Mouse (Mus musculus) layer of hippocampus, adult 2 months (tissue): ENCODE measurements around the gene Gm10097. TPM values are rescaled to one million over a fixed set of nuclear protein-coding genes. Genes with fewer than 3 reads are reported as not detected.

ENCODE experiments used
- DNase-seq, 2 experiments: peaks; one replicate each; pipeline ENCODE4 v3.0.0; 2022; ENCODE audit warnings: low spot score in 2 of 2
- H3K27ac ChIP-seq: fragments of 200-600 bp; 2 replicates; pipeline ENCODE4 v1.8.1; 2022
- H3K4me3 ChIP-seq: fragments of 200-600 bp; 2 replicates; pipeline ENCODE4 v1.8.1; 2022; ENCODE audit warnings: mild to moderate bottlenecking
- CTCF ChIP-seq: fragments of 200-600 bp; conservative IDR thresholded peaks from 2 replicates; pipeline ENCODE4 v1.8.1; 2022; ENCODE audit warnings: antibody characterized with exemption, mild to moderate bottlenecking, moderate library complexity
- long read RNA-seq, 2 experiments: library from polyadenylated mRNA; stranded (forward); transcript quantifications; one replicate each; pipeline ENCODE4 v2.0.0; 2021; ENCODE audit warnings: borderline mapping rate in 2 of 2
- total RNA-seq, 2 experiments: library from RNA; stranded (reverse); gene quantifications; 2 replicates each; pipeline ENCODE4 v1.2.3; 2021

The Gm10097 gene
- not detected for total RNA-seq
- long read RNA-seq, experiment 1, result 0 reads
- long read RNA-seq, experiment 2, result 0 reads

- DNase-seq, result no peak
- no peak for TF ChIP-seq CTCF
- peak within 1 kb of the TSS; percentile 36 for H3K27ac ChIP-seq
- no peak within 1 kb of the TSS for H3K4me3 ChIP-seq
Measured at GRCm38 (mm10) chr10:5068676-5069265, at the start of gene Gm10097. Gm10097 (plus strand) TSS chr10:5069192.

- Histone ChIP-seq H3K4me3 (no peak overlapping the region), H3K27ac (no peak overlapping the region)
- DNase-seq, result no peak
- TF ChIP-seq CTCF, result no peak
Measured at GRCm38 (mm10) chr10:5025906-5026305, 43.1 kb upstream of the Gm10097 start.

DNA sequence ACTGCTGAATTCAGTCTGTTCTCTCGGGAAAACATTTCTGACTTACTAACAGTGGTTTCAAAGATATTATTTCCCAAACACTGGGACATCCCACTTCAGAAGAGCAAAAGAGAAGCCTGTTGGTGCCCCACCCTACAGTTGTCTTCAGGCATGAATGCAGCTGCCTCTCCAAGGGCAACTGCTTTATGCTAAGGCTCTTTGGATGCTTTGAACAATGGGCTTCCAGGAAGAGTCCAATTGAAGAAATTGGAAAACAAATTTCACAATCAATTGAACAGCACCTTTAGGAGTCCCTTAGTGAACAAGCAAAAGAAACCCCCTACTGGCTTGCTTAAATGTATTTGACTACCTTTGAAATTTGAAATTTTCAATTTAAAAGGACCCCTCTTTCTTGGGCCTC, 41.8 kb upstream of the Gm10097 start:
- Histone ChIP-seq H3K4me3 (no peak overlapping the region), H3K27ac (no peak overlapping the region)
- TF ChIP-seq CTCF, result no peak
- no peak for DNase-seq

GRCm38 (mm10) chr10:5028301-5028700, 40.7 kb upstream of the Gm10097 start:
- TF ChIP-seq CTCF, result no peak
- Histone ChIP-seq H3K4me3 (no peak overlapping the region), H3K27ac (no peak overlapping the region)
- no peak for DNase-seq

DNA sequence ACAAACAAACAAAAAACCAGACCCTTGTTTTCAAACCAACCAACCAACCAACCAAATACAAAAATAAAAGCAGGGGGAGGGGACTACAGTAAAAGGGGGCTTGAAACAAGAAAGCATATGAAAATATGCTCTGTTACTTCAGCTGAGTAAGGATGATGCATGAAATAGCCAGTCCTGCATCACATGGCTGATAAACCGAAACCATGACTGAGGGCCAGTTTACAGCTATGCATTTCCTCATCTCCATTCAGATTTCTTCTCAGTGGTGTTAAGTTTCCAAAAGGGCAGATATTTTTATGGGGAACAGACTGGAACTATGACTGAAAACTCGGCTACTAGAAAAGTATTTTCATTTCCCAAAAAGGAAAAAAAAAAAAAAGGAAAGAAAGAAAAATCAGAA, 39.8 kb upstream of the Gm10097 start:
- TF ChIP-seq CTCF, result no peak
- no peak for DNase-seq
- Histone ChIP-seq H3K27ac (no peak overlapping the region), H3K4me3 (no peak overlapping the region)

DNA sequence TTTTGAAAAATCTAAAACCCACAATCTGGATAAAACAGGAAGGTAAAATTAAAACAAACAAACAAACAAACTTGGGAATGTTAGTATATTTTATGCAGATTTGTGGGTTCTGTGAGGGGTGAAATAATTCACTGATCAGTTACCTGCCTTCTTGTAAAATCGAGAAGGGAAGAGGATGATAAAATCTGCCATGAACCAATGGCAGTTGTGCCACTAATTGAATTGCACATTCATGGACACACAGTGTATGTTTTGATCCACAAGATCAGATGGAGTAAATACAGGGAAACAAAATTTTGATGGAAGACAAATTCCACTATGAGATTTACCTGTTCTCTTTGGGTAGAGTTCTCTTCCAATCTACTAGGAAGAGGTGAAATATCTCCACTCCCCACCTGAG, 39.1 kb upstream of the Gm10097 start:
- TF ChIP-seq CTCF, result no peak
- H3K4me3 ChIP-seq, result no peak overlapping the region
- H3K27ac ChIP-seq, result no peak overlapping the region
- no peak for DNase-seq

- DNase-seq, result no peak
- no peak for TF ChIP-seq CTCF
- Histone ChIP-seq H3K4me3 (no peak overlapping the region), H3K27ac (no peak overlapping the region)
Measured at GRCm38 (mm10) chr10:5032192-5033048, 36.6 kb upstream of the Gm10097 start.

DNA sequence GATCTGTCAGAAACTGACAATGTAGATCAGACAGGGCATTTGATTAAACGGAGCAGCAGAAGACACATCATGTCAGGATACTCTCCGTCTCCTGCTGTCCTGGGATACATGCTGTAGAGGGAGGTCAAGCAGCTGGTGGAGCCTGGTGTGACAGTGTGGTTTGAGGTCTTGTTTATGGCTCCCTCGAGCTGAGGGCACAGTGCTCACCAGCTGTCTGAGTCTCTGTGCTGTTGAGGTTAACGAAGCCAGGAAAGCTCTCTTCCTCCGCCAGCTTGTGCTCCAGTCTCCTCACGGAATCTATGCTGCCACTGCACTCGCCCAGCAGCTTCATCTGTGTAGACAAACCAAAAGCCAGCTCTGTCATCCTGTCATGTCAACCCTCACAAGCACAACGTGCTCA, 27.7 kb upstream of the Gm10097 start:
- Histone ChIP-seq H3K27ac (no peak overlapping the region), H3K4me3 (no peak overlapping the region)
- no peak for DNase-seq
- no peak for TF ChIP-seq CTCF

GRCm38 (mm10) chr10:5044481-5044880, 24.5 kb upstream of the Gm10097 start:
- DNase-seq, result no peak
- no peak for TF ChIP-seq CTCF
- Histone ChIP-seq H3K4me3 (no peak overlapping the region), H3K27ac (no peak overlapping the region)

DNA sequence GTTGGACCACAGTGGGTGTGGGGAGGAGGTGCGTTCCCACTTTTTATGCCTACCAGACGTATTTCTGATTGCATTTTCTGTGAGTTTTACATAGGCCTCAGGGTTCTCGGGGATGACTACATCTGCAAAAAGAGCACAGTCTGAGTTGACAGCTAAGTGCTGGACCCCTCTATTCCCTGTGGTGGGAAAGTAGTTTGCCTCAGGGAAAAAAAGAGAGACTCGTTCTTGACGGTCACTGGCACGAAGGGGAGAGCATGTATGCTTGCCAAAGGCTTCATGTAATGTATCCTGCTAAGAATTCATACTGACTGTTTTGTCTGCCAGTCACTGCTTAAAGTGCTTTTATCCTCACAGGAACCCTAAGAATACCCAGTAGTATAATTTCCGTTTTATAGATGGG, 23.8 kb upstream of the Gm10097 start:
- no peak for TF ChIP-seq CTCF
- DNase-seq, result no peak
- Histone ChIP-seq H3K27ac (no peak overlapping the region), H3K4me3 (no peak overlapping the region)

DNA sequence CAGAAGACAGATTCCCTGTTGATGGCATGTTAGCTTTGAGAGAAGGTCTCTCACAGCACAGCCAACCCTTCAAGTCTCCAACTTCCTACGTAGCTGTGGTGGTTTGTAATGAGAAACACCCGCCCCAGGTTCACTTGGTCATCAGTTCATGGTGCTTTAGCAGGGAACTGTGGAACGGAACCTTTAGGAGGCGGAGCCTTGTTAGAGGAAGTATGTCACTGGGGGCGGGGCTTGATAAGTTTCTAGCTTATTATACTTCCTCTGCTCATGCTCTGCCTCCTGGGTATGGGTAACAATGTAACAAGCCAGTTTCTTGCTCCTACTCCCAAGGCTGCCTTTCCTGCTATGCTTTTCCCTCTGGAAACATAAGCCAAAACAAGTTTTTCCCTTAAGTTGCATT, 23.3 kb upstream of the Gm10097 start:
- no peak for TF ChIP-seq CTCF
- Histone ChIP-seq H3K4me3 (no peak overlapping the region), H3K27ac (no peak overlapping the region)
- no peak for DNase-seq

DNA sequence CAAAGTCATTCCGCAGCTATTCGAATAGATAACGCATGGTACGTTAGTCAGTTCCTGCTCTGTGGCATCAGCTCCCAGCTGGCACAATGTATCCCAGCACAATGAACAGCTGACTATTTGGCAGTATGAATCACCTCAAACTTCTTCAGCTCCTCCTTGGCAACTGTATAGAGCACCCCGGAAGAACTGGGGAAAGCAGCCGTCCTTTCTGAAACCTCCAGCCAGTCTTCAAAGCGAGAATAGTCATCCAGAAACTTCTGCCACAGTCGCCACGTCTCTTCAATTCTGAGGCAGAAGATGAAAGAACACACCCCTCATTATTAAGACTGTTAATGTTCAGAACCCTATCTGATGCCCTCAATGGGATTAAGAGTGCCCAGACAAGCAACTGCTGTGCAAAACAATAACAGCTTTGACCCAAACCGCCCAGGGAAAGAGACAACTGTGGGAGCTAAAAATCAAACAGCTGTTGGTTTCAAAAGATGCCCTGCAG, 12.7 kb upstream of the Gm10097 start:
- no peak overlapping the region for H3K4me3 ChIP-seq
- H3K27ac ChIP-seq, result no peak overlapping the region
- DNase-seq, result peak in 1 of 2 experiments; percentile 5
- TF ChIP-seq CTCF, result no peak

GRCm38 (mm10) chr10:5056940-5057339, 12.1 kb upstream of the Gm10097 start:
- no peak for DNase-seq
- H3K27ac ChIP-seq, result no peak overlapping the region
- no peak for TF ChIP-seq CTCF
- no peak overlapping the region for H3K4me3 ChIP-seq

DNA sequence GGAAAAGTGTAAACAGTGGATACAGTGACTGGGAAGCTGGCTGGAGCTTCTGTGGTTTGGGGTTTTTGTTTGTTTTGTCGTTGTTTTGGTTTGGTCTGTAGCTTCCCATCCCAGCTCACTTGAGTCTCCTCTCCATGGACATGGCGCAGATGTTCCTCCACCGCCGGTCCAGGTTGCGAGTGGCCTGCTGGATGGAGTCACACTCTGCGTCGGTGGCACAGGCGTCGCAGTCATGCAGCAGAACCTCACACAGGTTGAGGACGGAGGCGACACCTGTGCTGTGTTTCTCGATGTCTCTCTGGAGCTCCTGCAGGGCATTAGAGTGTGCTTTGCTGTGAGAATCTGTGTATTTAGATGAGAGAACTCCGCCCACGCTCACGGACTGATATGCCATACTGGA, 11.3 kb upstream of the Gm10097 start:
- no peak for DNase-seq
- no peak overlapping the region for H3K27ac ChIP-seq
- H3K4me3 ChIP-seq, result no peak overlapping the region
- no peak for TF ChIP-seq CTCF
